Mouse (Mus musculus): ENCODE measurements around the gene B3galnt2. TPM values are rescaled to one million over a fixed set of nuclear protein-coding genes. Genes with fewer than 3 reads are reported as not detected.

B3galnt2 gene
- total and polyA plus RNA-seq, 2 experiments from 2014 or later, result 8.6 to 31.1 TPM

- no peak for ATAC-seq (ENCODE audit: insufficient read depth, low read depth)
- H3K36me3 ChIP-seq (replicated peaks; ENCODE audit: control insufficient read depth, insufficient read depth, low read length), result peaks cover 66% of the 10 kb centered on the region
Measured at GRCm38 (mm10) chr13:13993041-13993440, 38.8 kb downstream of the B3galnt2 start.

GRCm38 (mm10) chr13:13995046-13995445 lies 40.8 kb downstream of the B3galnt2 start:
- Histone ChIP-seq H3K9me3 (replicated peaks; ENCODE audit: control insufficient read depth, low read length) (no peaks in the 10 kb centered on the region), H3K27ac (ENCODE audit: low read depth) (no peak overlapping the region), H3K27me3 (ENCODE audit: control insufficient read depth, insufficient read depth, low read length) (no peaks in the 10 kb centered on the region), H3K9ac (replicated peaks; ENCODE audit: low read depth, low read length) (no peak overlapping the region), H3K36me3 (replicated peaks; ENCODE audit: control insufficient read depth, insufficient read depth, low read length) (peaks cover 78% of the 10 kb centered on the region), H3K4me1 (ENCODE audit: control insufficient read depth, insufficient read depth) (no peaks in the 10 kb centered on the region), H3K4me2 (ENCODE audit: low read depth, low read length) (no peak overlapping the region), H3K4me3 (ENCODE audit: low read depth, low read length) (no peak overlapping the region)
- DNase-seq (ENCODE audit: low spot score) (no peak), ATAC-seq (ENCODE audit: insufficient read depth, low read depth) (no peak)
- WGBS, result 84% methylated on average over 5 of the region's 5 CpGs
- no peak for TF ChIP-seq CTCF (IDR thresholded peaks at IDR 0.05; ENCODE audit: low read depth)
- TF ChIP-seq EP300 (IDR thresholded peaks at IDR 0.05; ENCODE audit: low read depth), result no peak

More at GRCm38 (mm10) chr13:13993041-13993440, 38.8 kb downstream of the B3galnt2 start:
- no peak overlapping the region for H3K4me3 ChIP-seq (ENCODE audit: low read depth, low read length)
- H3K27ac ChIP-seq (ENCODE audit: low read depth), result no peak overlapping the region
- H3K9me3 ChIP-seq (replicated peaks; ENCODE audit: control insufficient read depth, low read length), result no peaks in the 10 kb centered on the region
- H3K27me3 ChIP-seq (ENCODE audit: control insufficient read depth, insufficient read depth, low read length), result no peaks in the 10 kb centered on the region
- no peak for DNase-seq (ENCODE audit: low spot score)
- H3K4me2 ChIP-seq (ENCODE audit: low read depth, low read length), result no peak overlapping the region
- no peaks in the 10 kb centered on the region for H3K4me1 ChIP-seq (ENCODE audit: control insufficient read depth, insufficient read depth)
- no peak overlapping the region for H3K9ac ChIP-seq (replicated peaks; ENCODE audit: low read depth, low read length)
- WGBS, result 76% methylated on average over 3 of the region's 3 CpGs
- TF ChIP-seq CTCF (IDR thresholded peaks at IDR 0.05; ENCODE audit: low read depth) (no peak), EP300 (IDR thresholded peaks at IDR 0.05; ENCODE audit: low read depth) (no peak)

GRCm38 (mm10) chr13:13997476-13997875 lies 43.2 kb downstream of the B3galnt2 start:
- TF ChIP-seq CTCF (IDR thresholded peaks at IDR 0.05; ENCODE audit: low read depth) (no peak), EP300 (IDR thresholded peaks at IDR 0.05; ENCODE audit: low read depth) (no peak)
- Histone ChIP-seq H3K27ac (ENCODE audit: low read depth) (no peak overlapping the region), H3K9ac (replicated peaks; ENCODE audit: low read depth, low read length) (no peak overlapping the region), H3K4me2 (ENCODE audit: low read depth, low read length) (no peak overlapping the region), H3K27me3 (ENCODE audit: control insufficient read depth, insufficient read depth, low read length) (no peaks in the 10 kb centered on the region), H3K4me3 (ENCODE audit: low read depth, low read length) (no peak overlapping the region), H3K36me3 (replicated peaks; ENCODE audit: control insufficient read depth, insufficient read depth, low read length) (peaks cover 92% of the 10 kb centered on the region), H3K4me1 (ENCODE audit: control insufficient read depth, insufficient read depth) (no peaks in the 10 kb centered on the region), H3K9me3 (replicated peaks; ENCODE audit: control insufficient read depth, low read length) (no peaks in the 10 kb centered on the region)
- 89% methylated on average over 5 of the region's 5 CpGs for WGBS
- DNase-seq (ENCODE audit: low spot score), result no peak
- ATAC-seq (ENCODE audit: insufficient read depth, low read depth), result no peak

GRCm38 (mm10) chr13:14002706-14003105 lies 48.4 kb downstream of the B3galnt2 start:
- Histone ChIP-seq H3K27me3 (ENCODE audit: control insufficient read depth, insufficient read depth, low read length) (no peaks in the 10 kb centered on the region), H3K27ac (ENCODE audit: low read depth) (no peak overlapping the region), H3K36me3 (replicated peaks; ENCODE audit: control insufficient read depth, insufficient read depth, low read length) (peaks cover 79% of the 10 kb centered on the region), H3K9ac (replicated peaks; ENCODE audit: low read depth, low read length) (no peak overlapping the region), H3K9me3 (replicated peaks; ENCODE audit: control insufficient read depth, low read length) (no peaks in the 10 kb centered on the region), H3K4me3 (ENCODE audit: low read depth, low read length) (no peak overlapping the region), H3K4me2 (ENCODE audit: low read depth, low read length) (no peak overlapping the region), H3K4me1 (ENCODE audit: control insufficient read depth, insufficient read depth) (no peaks in the 10 kb centered on the region)
- TF ChIP-seq EP300 (IDR thresholded peaks at IDR 0.05; ENCODE audit: low read depth) (no peak), CTCF (IDR thresholded peaks at IDR 0.05; ENCODE audit: low read depth) (no peak)
- ATAC-seq (ENCODE audit: insufficient read depth, low read depth) (no peak), DNase-seq (ENCODE audit: low spot score) (no peak)
- 46% methylated on average over 2 of the region's 2 CpGs for WGBS

GRCm38 (mm10) chr13:14004086-14004485 lies 49.8 kb downstream of the B3galnt2 start:
- no peak for ATAC-seq (ENCODE audit: insufficient read depth, low read depth)
- peak; percentile 50 for TF ChIP-seq CTCF (IDR thresholded peaks at IDR 0.05; ENCODE audit: low read depth)
- no peak for TF ChIP-seq EP300 (IDR thresholded peaks at IDR 0.05; ENCODE audit: low read depth)
- Histone ChIP-seq H3K4me2 (ENCODE audit: low read depth, low read length) (no peak overlapping the region), H3K36me3 (replicated peaks; ENCODE audit: control insufficient read depth, insufficient read depth, low read length) (peaks cover 73% of the 10 kb centered on the region), H3K9me3 (replicated peaks; ENCODE audit: control insufficient read depth, low read length) (no peaks in the 10 kb centered on the region), H3K9ac (replicated peaks; ENCODE audit: low read depth, low read length) (no peak overlapping the region), H3K4me3 (ENCODE audit: low read depth, low read length) (no peak overlapping the region), H3K27me3 (ENCODE audit: control insufficient read depth, insufficient read depth, low read length) (no peaks in the 10 kb centered on the region), H3K4me1 (ENCODE audit: control insufficient read depth, insufficient read depth) (no peaks in the 10 kb centered on the region), H3K27ac (ENCODE audit: low read depth) (no peak overlapping the region)
- 70% methylated on average over 4 of the region's 4 CpGs for WGBS
- DNase-seq (ENCODE audit: low spot score), result no peak

- Histone ChIP-seq H3K4me3 (ENCODE audit: low read depth, low read length) (no peak overlapping the region), H3K4me2 (ENCODE audit: low read depth, low read length) (no peak overlapping the region), H3K4me1 (ENCODE audit: control insufficient read depth, insufficient read depth) (no peaks in the 10 kb centered on the region), H3K27me3 (ENCODE audit: control insufficient read depth, insufficient read depth, low read length) (no peaks in the 10 kb centered on the region), H3K27ac (ENCODE audit: low read depth) (no peak overlapping the region), H3K9ac (replicated peaks; ENCODE audit: low read depth, low read length) (no peak overlapping the region), H3K36me3 (replicated peaks; ENCODE audit: control insufficient read depth, insufficient read depth, low read length) (peaks cover 71% of the 10 kb centered on the region), H3K9me3 (replicated peaks; ENCODE audit: control insufficient read depth, low read length) (no peaks in the 10 kb centered on the region)
- TF ChIP-seq EP300 (IDR thresholded peaks at IDR 0.05; ENCODE audit: low read depth), result no peak
- TF ChIP-seq CTCF (IDR thresholded peaks at IDR 0.05; ENCODE audit: low read depth), result no peak
- ATAC-seq (ENCODE audit: insufficient read depth, low read depth), result no peak
- WGBS, result 91% methylated on average over 5 of the region's 5 CpGs
- DNase-seq (ENCODE audit: low spot score), result no peak
Measured at GRCm38 (mm10) chr13:14004999-14005398, 50.7 kb downstream of the B3galnt2 start.
